8 mouse cellular contexts compared by ENCODE assay signal in the genomic region with DNA sequence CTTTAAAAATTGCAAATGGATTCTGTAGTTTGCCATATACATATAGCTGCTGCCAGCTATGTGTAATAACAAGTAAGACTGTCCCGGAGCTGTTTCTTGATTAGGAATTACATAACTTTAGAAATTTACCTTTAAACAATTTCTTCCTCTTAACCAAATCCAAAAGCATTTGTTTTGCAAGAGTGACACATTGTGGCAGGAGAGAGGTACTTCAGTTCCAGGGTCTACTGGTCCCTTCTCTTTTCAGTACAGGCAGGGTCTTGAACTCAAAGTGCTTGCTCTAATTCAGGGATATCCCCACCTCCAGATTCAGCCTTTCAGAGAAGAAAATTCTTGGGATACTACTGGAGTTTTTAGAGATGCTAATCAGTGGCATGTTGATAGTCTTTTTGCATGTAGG. TPM values are rescaled to one million over a fixed set of nuclear protein-coding genes. Genes with fewer than 3 reads are reported as not detected.
A peak's percentile ranks its signal among the peaks of the same experiment; 100 is the strongest.
DNase-seq lines count a peak whose midpoint lies in the region; ATAC-seq and TF ChIP-seq lines count a peak whose summit lies in the region.
"Had no signal": no experiment of that assay in that cellular context is flagged by ENCODE, and none has a peak within 500 bp of the region (broad histone marks: within the 10 kb centered on the region; RNA-seq: fewer than 3 reads in every experiment).

No protein-coding gene starts in this region.

- H3K9ac ChIP-seq in hindbrain, postnatal 0 days (replicated peaks; ENCODE audit: low read length): no peak overlapping the region
- H3K9ac ChIP-seq: hindbrain, embryonic 15.5 days had no signal

- WGBS in hindbrain, postnatal 0 days: 100% methylated on average over 1 of the region's 1 CpGs
- WGBS in hindbrain, embryonic 10.5 days: 91% methylated on average over 1 of the region's 1 CpGs

- peak; percentile 57 for DNase-seq in hindbrain, postnatal 0 days (ENCODE audit: low spot score)
- DNase-seq in hindbrain, embryonic 10.5 days (ENCODE audit: low spot score): no peak
- DNase-seq in A20 (ENCODE audit: low read depth, low spot score) (peak; percentile 20), ES-CJ7 (ENCODE audit: low read depth, low spot score) (peak; percentile 72)
- no peak for DNase-seq in spleen, postnatal 36 days (ENCODE audit: low spot score in 2 of 2)
- DNase-seq in kidney, adult 9 months: no peak

- no peak for ATAC-seq in hindbrain, postnatal 0 days
- ATAC-seq in granulocyte monocyte progenitor cell, adult 5-6 weeks (replicated peaks; ENCODE audit: poor library complexity, severe bottlenecking): peak; percentile 55

- no peaks in the 10 kb centered on the region for H3K9me3 ChIP-seq in hindbrain, postnatal 0 days (ENCODE audit: low read length)
- no peaks in the 10 kb centered on the region for H3K9me3 ChIP-seq in hindbrain, embryonic 10.5 days
- H3K9me3 ChIP-seq: hindbrain, embryonic 15.5 days had no signal

- H3K36me3 ChIP-seq in hindbrain, postnatal 0 days (ENCODE audit: insufficient read depth, low read length): peaks cover 11% of the 10 kb centered on the region; the same call in 1 of the 2 replicates
- peaks cover 88% of the 10 kb centered on the region for H3K36me3 ChIP-seq in hindbrain, embryonic 10.5 days

- no peak overlapping the region for H3K4me2 ChIP-seq in hindbrain, postnatal 0 days (ENCODE audit: low read depth, low read length)
- H3K4me2 ChIP-seq: hindbrain, embryonic 15.5 days had no signal

- H3K27ac ChIP-seq in hindbrain, postnatal 0 days: no peak overlapping the region
- no peak overlapping the region for H3K27ac ChIP-seq in hindbrain, embryonic 10.5 days
- H3K27ac ChIP-seq: hindbrain, embryonic 15.5 days had no signal

- H3K27me3 ChIP-seq in hindbrain, postnatal 0 days (ENCODE audit: insufficient read depth, low read length): no peaks in the 10 kb centered on the region
- H3K27me3 ChIP-seq in hindbrain, embryonic 10.5 days (ENCODE audit: insufficient read depth, poor library complexity, severe bottlenecking): no peaks in the 10 kb centered on the region
- H3K27me3 ChIP-seq: hindbrain, embryonic 15.5 days had no signal

- H3K4me1 ChIP-seq in hindbrain, postnatal 0 days (ENCODE audit: insufficient read depth, low read length): no peaks in the 10 kb centered on the region
- H3K4me1 ChIP-seq in hindbrain, embryonic 10.5 days (replicated peaks): no peaks in the 10 kb centered on the region
- H3K4me1 ChIP-seq: hindbrain, embryonic 15.5 days had no signal

- peak; percentile 65 for TF ChIP-seq CTCF in hindbrain, postnatal 0 days (IDR thresholded peaks at IDR 0.05; ENCODE audit: low read depth)

- H3K4me3 ChIP-seq in hindbrain, postnatal 0 days (ENCODE audit: low read length): no peak overlapping the region
- H3K4me3 ChIP-seq in hindbrain, embryonic 10.5 days: no peak overlapping the region
- H3K4me3 ChIP-seq: hindbrain, embryonic 15.5 days had no signal

RNA-seq across cellular contexts. Expression of a gene that starts 36.8 kb away (rescaled TPM):
- 36.1 and 43.2 TPM in 2 replicates for total RNA-seq in hindbrain, postnatal 0 days (2014; rRNA removed)
- polyA plus RNA-seq in hindbrain, postnatal 0 days (2015; fragmentation: Nextera tagmentation; extraction: Ambion mirVana): 44.7 and 45.0 TPM in 2 replicates
- polyA plus RNA-seq in hindbrain, embryonic 10.5 days (2016; fragmentation: Nextera tagmentation; extraction: Ambion mirVana): 107 and 108 TPM in 2 replicates
- 53.0 and 63.2 TPM in 2 replicates for total RNA-seq in granulocyte monocyte progenitor cell, adult 5-6 weeks (2014; fragmentation: Nextera tagmentation)
- total RNA-seq in granulocyte monocyte progenitor cell, adult 5-6 weeks (2017): 54.2 and 65.5 TPM in 2 replicates

Comparison
In these comparisons a context has a peak if more than half of its experiments do, and no peak if none do; other contexts are left out.
1. DNase-seq: peak in hindbrain, postnatal 0 days (single experiment), A20 (single experiment) and ES-CJ7 (single experiment); none in hindbrain, embryonic 10.5 days (single experiment), spleen, postnatal 36 days (0 of 2) and kidney, adult 9 months (single experiment).